Mouse (Mus musculus): ENCODE measurements around the gene Pigv. TPM values are rescaled to one million over a fixed set of nuclear protein-coding genes. Genes with fewer than 3 reads are reported as not detected.
A peak's percentile ranks its signal among the peaks of the same experiment; 100 is the strongest.

The Pigv gene
- total and polyA plus RNA-seq, 2 experiments from 2014 or later: 11.3 to 14.0 TPM

DNA sequence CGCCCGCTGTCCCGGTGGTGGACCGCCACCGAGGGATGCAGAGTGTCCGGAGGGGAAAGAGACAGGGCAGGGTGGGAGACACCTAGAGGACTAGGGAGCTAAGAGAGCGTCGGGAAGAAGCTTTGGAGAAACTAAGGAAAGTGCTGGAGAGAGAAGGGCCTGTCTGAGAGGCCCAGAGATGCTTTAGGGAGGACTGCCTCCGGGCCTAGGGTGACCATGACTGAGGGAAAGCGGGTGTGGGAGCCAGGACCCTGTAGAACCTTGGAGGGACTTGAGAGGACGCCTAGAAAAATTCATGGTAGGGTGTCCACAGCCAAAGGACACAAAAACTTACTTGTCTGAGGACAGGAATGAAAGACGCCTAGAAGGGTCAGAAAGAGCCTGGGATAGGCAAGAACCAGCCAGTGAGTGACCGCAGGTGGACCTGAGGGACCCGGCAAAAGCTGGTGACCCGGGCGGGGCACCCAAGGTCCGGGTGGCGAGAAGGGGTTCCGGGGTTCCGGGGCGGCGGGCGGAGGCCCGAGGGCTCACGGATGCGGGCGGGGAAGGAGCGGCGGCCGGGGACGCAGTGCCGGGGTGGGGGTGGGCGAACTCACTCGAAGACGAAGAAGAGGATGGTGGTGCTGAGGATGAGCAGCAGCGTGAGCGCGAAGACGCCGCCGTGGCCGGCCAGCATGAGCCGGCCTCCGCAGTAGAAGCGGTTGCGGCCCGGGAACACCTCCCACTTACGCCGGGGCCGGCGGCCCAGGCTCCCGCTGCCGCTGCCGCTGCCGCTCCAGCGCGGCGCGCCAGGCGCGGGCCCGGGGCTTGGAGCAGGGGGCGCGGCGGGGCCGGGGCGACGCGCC, 39.7 kb downstream of the Pigv start:
- Histone ChIP-seq H3K9me3 (ENCODE audit: low read length) (no peaks in the 10 kb centered on the region), H3K4me3 (ENCODE audit: low read length) (peak overlapping the region; percentile 90), H3K36me3 (ENCODE audit: insufficient read depth, low read length) (no peaks in the 10 kb centered on the region), H3K9ac (replicated peaks; ENCODE audit: low read length) (peak overlapping the region; percentile 91), H3K27me3 (ENCODE audit: insufficient read depth, low read length) (no peaks in the 10 kb centered on the region), H3K4me1 (ENCODE audit: insufficient read depth, low read length) (peaks cover 19% of the 10 kb centered on the region), H3K4me2 (ENCODE audit: low read depth, low read length) (peak overlapping the region; percentile 89), H3K27ac (peak overlapping the region; percentile 82)
- peak; percentile 73 for ATAC-seq
- WGBS: under 1% methylated on average over 34 of the region's 69 CpGs
- TF ChIP-seq CTCF (IDR thresholded peaks at IDR 0.05; ENCODE audit: low read depth): no peak
- no peak for DNase-seq (ENCODE audit: low spot score)

DNA sequence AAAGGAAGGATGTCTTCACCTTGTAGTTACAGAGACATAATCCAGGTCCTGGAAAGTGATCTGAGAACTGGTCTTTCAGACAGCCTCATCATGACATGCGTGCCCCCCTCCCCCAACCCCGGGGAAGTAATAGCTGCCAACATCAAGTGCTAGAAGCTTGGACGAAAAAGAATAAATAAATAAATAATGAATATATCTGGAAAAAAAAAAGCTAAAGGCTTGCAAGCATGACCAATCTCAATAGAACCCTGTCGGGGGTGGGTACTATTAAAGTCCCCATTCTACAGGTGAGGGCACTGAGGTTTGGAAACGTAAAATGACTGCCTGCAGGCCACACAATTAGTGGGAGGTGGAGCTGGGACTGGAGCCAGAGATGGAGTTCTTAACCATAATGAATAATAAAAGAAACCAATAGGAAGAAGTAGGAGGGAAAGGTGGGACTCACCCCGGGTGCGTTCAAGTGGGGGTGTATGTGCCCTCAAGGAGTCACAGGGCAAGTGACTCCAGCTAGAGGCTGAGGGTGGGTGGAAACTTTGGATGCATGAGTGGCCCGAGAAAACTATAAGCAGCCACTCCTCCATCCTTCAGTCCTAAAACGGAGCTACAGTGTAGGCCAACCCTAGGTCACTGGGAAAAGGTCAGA, 40.6 kb downstream of the Pigv start:
- no peaks in the 10 kb centered on the region for H3K27me3 ChIP-seq (ENCODE audit: insufficient read depth, low read length)
- H3K27ac ChIP-seq: 0 out of 2 replicates have a peak overlapping the region, but pooled peaks have one; percentile 82
- peaks cover 19% of the 10 kb centered on the region for H3K4me1 ChIP-seq (ENCODE audit: insufficient read depth, low read length)
- no peak for ATAC-seq
- WGBS: 27% methylated on average over 9 of the region's 9 CpGs
- no peaks in the 10 kb centered on the region for H3K36me3 ChIP-seq (ENCODE audit: insufficient read depth, low read length)
- H3K4me2 ChIP-seq (ENCODE audit: low read depth, low read length): peak overlapping the region; percentile 89
- no peak for TF ChIP-seq CTCF (IDR thresholded peaks at IDR 0.05; ENCODE audit: low read depth)
- no peaks in the 10 kb centered on the region for H3K9me3 ChIP-seq (ENCODE audit: low read length)
- peak overlapping the region; percentile 91 for H3K9ac ChIP-seq (replicated peaks; ENCODE audit: low read length)
- H3K4me3 ChIP-seq (ENCODE audit: low read length): peak overlapping the region; percentile 90
- DNase-seq (ENCODE audit: low spot score): no peak

DNA sequence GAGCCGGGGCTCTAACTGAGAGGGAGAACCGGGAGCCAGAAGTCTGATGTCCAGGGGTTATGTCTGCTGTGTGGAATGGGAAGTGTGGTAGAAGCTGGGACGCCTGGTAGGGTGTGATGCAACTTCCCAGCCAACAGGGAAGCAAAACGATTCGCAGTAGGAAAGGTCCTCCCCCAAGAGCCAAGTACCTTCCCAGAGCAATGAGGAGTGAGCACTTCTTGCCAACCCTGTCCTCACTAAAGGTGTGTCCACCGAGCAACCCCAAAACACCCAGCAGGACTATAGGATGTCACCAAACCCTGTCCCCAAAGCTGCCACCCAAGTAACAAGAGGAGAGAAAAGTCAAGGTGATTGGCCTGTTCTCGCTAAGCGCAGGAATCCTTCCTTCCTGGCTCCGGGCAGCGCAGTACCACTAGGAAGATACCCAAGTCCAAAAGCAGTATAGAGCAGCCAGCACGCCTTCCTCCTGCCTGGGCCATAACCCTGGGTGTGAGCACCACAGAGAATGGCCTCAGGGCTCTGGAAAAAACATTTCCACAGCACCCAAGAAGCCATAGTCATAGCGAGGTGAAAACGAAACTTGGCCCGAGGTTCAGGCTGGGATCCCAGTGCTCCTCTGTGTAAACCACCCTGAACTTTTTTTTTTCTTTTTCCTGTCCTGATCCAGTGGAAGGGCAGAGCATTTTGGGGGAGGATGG, 41.2 kb downstream of the Pigv start:
- no peak for TF ChIP-seq CTCF (IDR thresholded peaks at IDR 0.05; ENCODE audit: low read depth)
- ATAC-seq: no peak
- H3K4me2 ChIP-seq (ENCODE audit: low read depth, low read length): peak overlapping the region; percentile 89
- no peaks in the 10 kb centered on the region for H3K36me3 ChIP-seq (ENCODE audit: insufficient read depth, low read length)
- H3K27ac ChIP-seq: no peak overlapping the region
- 82% methylated on average over 14 of the region's 14 CpGs for WGBS
- DNase-seq (ENCODE audit: low spot score): no peak
- no peaks in the 10 kb centered on the region for H3K27me3 ChIP-seq (ENCODE audit: insufficient read depth, low read length)
- H3K9me3 ChIP-seq (ENCODE audit: low read length): no peaks in the 10 kb centered on the region
- 0 out of 2 replicates have a peak overlapping the region, but pooled peaks have one; percentile 5 for H3K9ac ChIP-seq (replicated peaks; ENCODE audit: low read length)
- 0 out of 2 replicates have a peak overlapping the region, but pooled peaks have one; percentile 90 for H3K4me3 ChIP-seq (ENCODE audit: low read length)
- H3K4me1 ChIP-seq (ENCODE audit: insufficient read depth, low read length): peaks cover 19% of the 10 kb centered on the region

- Histone ChIP-seq H3K4me1 (ENCODE audit: insufficient read depth, low read length) (peaks cover 19% of the 10 kb centered on the region), H3K4me3 (ENCODE audit: low read length) (no peak overlapping the region), H3K36me3 (ENCODE audit: insufficient read depth, low read length) (0 out of 2 replicates have a peak, but pooled peaks cover 2% of the 10 kb centered on the region), H3K9me3 (ENCODE audit: low read length) (no peaks in the 10 kb centered on the region), H3K27me3 (ENCODE audit: insufficient read depth, low read length) (no peaks in the 10 kb centered on the region), H3K27ac (no peak overlapping the region), H3K9ac (replicated peaks; ENCODE audit: low read length) (no peak overlapping the region), H3K4me2 (ENCODE audit: low read depth, low read length) (0 out of 2 replicates have a peak overlapping the region, but pooled peaks have one; percentile 89)
- DNase-seq (ENCODE audit: low spot score) (no peak), ATAC-seq (no peak)
- TF ChIP-seq CTCF (IDR thresholded peaks at IDR 0.05; ENCODE audit: low read depth): no peak
- 81% methylated on average over 8 of the region's 8 CpGs for WGBS
Measured at GRCm38 (mm10) chr4:133630326-133630920, 42.0 kb downstream of the Pigv start.

DNA sequence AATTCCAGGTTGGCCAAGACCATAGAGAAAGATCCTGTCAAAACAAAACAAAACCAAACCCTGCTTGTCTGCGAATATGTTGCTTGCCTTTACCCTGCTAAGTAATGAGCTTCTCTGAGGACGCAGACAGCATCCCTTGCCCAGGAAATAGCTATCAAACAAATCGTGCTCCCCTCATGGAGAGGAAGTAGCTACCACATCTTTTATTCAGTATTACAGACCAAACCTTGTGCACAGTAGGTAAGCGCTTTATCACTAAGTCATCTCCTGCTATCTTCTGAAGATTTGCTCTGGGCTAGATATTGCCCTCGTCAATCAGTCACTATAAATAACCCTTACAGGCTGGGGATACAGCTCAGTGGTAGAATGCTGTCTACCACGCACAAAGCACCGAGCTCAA, 43.3 kb downstream of the Pigv start:
- no peak for TF ChIP-seq CTCF (IDR thresholded peaks at IDR 0.05; ENCODE audit: low read depth)
- Histone ChIP-seq H3K4me2 (ENCODE audit: low read depth, low read length) (no peak overlapping the region), H3K9ac (replicated peaks; ENCODE audit: low read length) (no peak overlapping the region), H3K9me3 (ENCODE audit: low read length) (no peaks in the 10 kb centered on the region), H3K4me1 (ENCODE audit: insufficient read depth, low read length) (peaks cover 19% of the 10 kb centered on the region), H3K4me3 (ENCODE audit: low read length) (no peak overlapping the region), H3K27me3 (ENCODE audit: insufficient read depth, low read length) (no peaks in the 10 kb centered on the region), H3K27ac (no peak overlapping the region), H3K36me3 (ENCODE audit: insufficient read depth, low read length) (peaks cover 10% of the 10 kb centered on the region; the same call in 1 of the 2 replicates)
- WGBS: 79% methylated on average over 7 of the region's 7 CpGs
- DNase-seq (ENCODE audit: low spot score) (no peak), ATAC-seq (no peak)

DNA sequence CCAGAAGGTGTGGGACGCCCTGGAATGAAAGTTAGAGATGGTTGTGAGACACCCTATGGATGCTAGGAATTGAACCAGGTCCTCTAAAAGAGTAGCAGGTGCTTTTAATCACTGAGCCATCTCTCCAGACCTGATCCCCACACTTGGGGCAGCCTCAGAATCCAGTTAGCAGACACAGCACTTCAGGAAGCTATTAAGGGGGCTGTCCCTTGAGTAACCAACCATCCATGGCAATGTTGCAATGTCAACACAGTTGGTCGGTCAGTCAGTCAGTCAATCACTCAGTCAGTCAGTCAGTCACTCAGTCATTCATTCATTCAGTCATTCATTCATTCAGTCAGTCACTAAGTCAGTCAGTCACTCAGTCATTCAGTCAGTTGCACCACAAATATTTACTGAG, 43.9 kb downstream of the Pigv start:
- no peak overlapping the region for H3K9ac ChIP-seq (replicated peaks; ENCODE audit: low read length)
- no peaks in the 10 kb centered on the region for H3K27me3 ChIP-seq (ENCODE audit: insufficient read depth, low read length)
- WGBS: 84% methylated on average over 2 of the region's 2 CpGs

More for the DNA sequence above, 43.9 kb downstream of the Pigv start:
- Histone ChIP-seq H3K4me1 (ENCODE audit: insufficient read depth, low read length) (peaks cover 19% of the 10 kb centered on the region), H3K9me3 (ENCODE audit: low read length) (no peaks in the 10 kb centered on the region), H3K4me3 (ENCODE audit: low read length) (no peak overlapping the region), H3K4me2 (ENCODE audit: low read depth, low read length) (no peak overlapping the region), H3K36me3 (ENCODE audit: insufficient read depth, low read length) (peaks cover 12% of the 10 kb centered on the region; the same call in 1 of the 2 replicates), H3K27ac (no peak overlapping the region)
- TF ChIP-seq CTCF (IDR thresholded peaks at IDR 0.05; ENCODE audit: low read depth): no peak
- ATAC-seq (no peak), DNase-seq (ENCODE audit: low spot score) (no peak)
